Mouse (Mus musculus): Measurements from ENCODE around the gene Clock.

Gene Clock

GRCm38 (mm10) chr5:76177664-76178063 lies 126.9 kb downstream of the Clock start:
- DNase-seq = no peak

- DNase-seq = no peak
These were observed 127.8 kb downstream of the Clock start for GRCm38 (mm10) chr5:76176841-76177240.

GRCm38 (mm10) chr5:76176411-76176810 lies 128.2 kb downstream of the Clock start:
- no peak for DNase-seq

- no peak for DNase-seq
These were observed 129.5 kb downstream of the Clock start for GRCm38 (mm10) chr5:76175051-76175450.

- no peak for DNase-seq
These were observed 133.6 kb downstream of the Clock start for GRCm38 (mm10) chr5:76171039-76171438.

- no peak for DNase-seq
These were observed 134.1 kb downstream of the Clock start for GRCm38 (mm10) chr5:76170522-76170921.

- DNase-seq = no peak
These were observed 139.8 kb downstream of the Clock start for GRCm38 (mm10) chr5:76164827-76165226.

GRCm38 (mm10) chr5:76163828-76164390 lies 140.7 kb downstream of the Clock start:
- no peak for DNase-seq

- DNase-seq = no peak
These were observed 141.7 kb downstream of the Clock start for GRCm38 (mm10) chr5:76162926-76163325.

GRCm38 (mm10) chr5:76161491-76161890 lies 143.1 kb downstream of the Clock start:
- DNase-seq = no peak

- DNase-seq = no peak
These were observed 144.5 kb downstream of the Clock start for GRCm38 (mm10) chr5:76160086-76160485.
